Mouse (Mus musculus): ENCODE measurements around the gene Taf8. TPM values are rescaled to one million over a fixed set of nuclear protein-coding genes. Genes with fewer than 3 reads are reported as not detected.

Taf8 gene
- polyA plus RNA-seq, 1 experiment from 2014 or later, result 19.5 TPM

GRCm38 (mm10) chr17:47472435-47473350, 29.4 kb downstream of the Taf8 start:
- no peak overlapping the region for H3K27ac ChIP-seq (replicated peaks; ENCODE audit: low read depth, low read length)
- peaks cover 6% of the 10 kb centered on the region for H3K4me1 ChIP-seq (ENCODE audit: control insufficient read depth, insufficient read depth, low read length)
- H3K4me2 ChIP-seq (ENCODE audit: low read depth, low read length), result no peak overlapping the region
- ATAC-seq (ENCODE audit: low read depth) (no peak), DNase-seq (ENCODE audit: low spot score) (no peak)
- peaks cover 19% of the 10 kb centered on the region for H3K27me3 ChIP-seq (replicated peaks; ENCODE audit: control insufficient read depth, insufficient read depth, low read length)
- no peaks in the 10 kb centered on the region for H3K36me3 ChIP-seq (ENCODE audit: control insufficient read depth, insufficient read depth, low read length)
- no peak overlapping the region for H3K4me3 ChIP-seq (ENCODE audit: low read depth, low read length)
- 35% methylated on average over 15 of the region's 15 CpGs for WGBS
- no peaks in the 10 kb centered on the region for H3K9me3 ChIP-seq (ENCODE audit: control insufficient read depth, low read length)
- H3K9ac ChIP-seq (ENCODE audit: low read depth, low read length), result no peak overlapping the region

GRCm38 (mm10) chr17:47470686-47471085, 31.4 kb downstream of the Taf8 start:
- H3K27ac ChIP-seq (replicated peaks; ENCODE audit: low read depth, low read length), result peak overlapping the region; percentile 28; the same call in 1 of the 2 replicates
- WGBS, result 61% methylated on average over 5 of the region's 5 CpGs
- peaks cover 6% of the 10 kb centered on the region for H3K4me1 ChIP-seq (ENCODE audit: control insufficient read depth, insufficient read depth, low read length)
- no peak overlapping the region for H3K9ac ChIP-seq (ENCODE audit: low read depth, low read length)
- no peaks in the 10 kb centered on the region for H3K36me3 ChIP-seq (ENCODE audit: control insufficient read depth, insufficient read depth, low read length)
- ATAC-seq (ENCODE audit: low read depth) (peak; percentile 67; the same call in 1 of the 2 replicates), DNase-seq (ENCODE audit: low spot score) (peak; percentile 80)
- H3K4me3 ChIP-seq (ENCODE audit: low read depth, low read length), result no peak overlapping the region
- H3K4me2 ChIP-seq (ENCODE audit: low read depth, low read length), result no peak overlapping the region
- H3K9me3 ChIP-seq (ENCODE audit: control insufficient read depth, low read length), result no peaks in the 10 kb centered on the region
- H3K27me3 ChIP-seq (replicated peaks; ENCODE audit: control insufficient read depth, insufficient read depth, low read length), result peaks cover 27% of the 10 kb centered on the region

- no peak for ATAC-seq (ENCODE audit: low read depth)
- no peak overlapping the region for H3K27ac ChIP-seq (replicated peaks; ENCODE audit: low read depth, low read length)
- H3K36me3 ChIP-seq (ENCODE audit: control insufficient read depth, insufficient read depth, low read length), result no peaks in the 10 kb centered on the region
- no peak overlapping the region for H3K4me2 ChIP-seq (ENCODE audit: low read depth, low read length)
- WGBS, result 84% methylated on average over 4 of the region's 4 CpGs
- no peaks in the 10 kb centered on the region for H3K9me3 ChIP-seq (ENCODE audit: control insufficient read depth, low read length)
- H3K4me3 ChIP-seq (ENCODE audit: low read depth, low read length), result no peak overlapping the region
- peaks cover 27% of the 10 kb centered on the region for H3K27me3 ChIP-seq (replicated peaks; ENCODE audit: control insufficient read depth, insufficient read depth, low read length)
- H3K9ac ChIP-seq (ENCODE audit: low read depth, low read length), result no peak overlapping the region
- peaks cover 6% of the 10 kb centered on the region for H3K4me1 ChIP-seq (ENCODE audit: control insufficient read depth, insufficient read depth, low read length)
- no peak for DNase-seq (ENCODE audit: low spot score)
Measured at GRCm38 (mm10) chr17:47470121-47470520, 32.0 kb downstream of the Taf8 start.

GRCm38 (mm10) chr17:47469642-47470041, 32.5 kb downstream of the Taf8 start:
- Histone ChIP-seq H3K27me3 (replicated peaks; ENCODE audit: control insufficient read depth, insufficient read depth, low read length) (peaks cover 27% of the 10 kb centered on the region), H3K36me3 (ENCODE audit: control insufficient read depth, insufficient read depth, low read length) (no peaks in the 10 kb centered on the region), H3K4me3 (ENCODE audit: low read depth, low read length) (no peak overlapping the region), H3K9me3 (ENCODE audit: control insufficient read depth, low read length) (no peaks in the 10 kb centered on the region), H3K4me1 (ENCODE audit: control insufficient read depth, insufficient read depth, low read length) (peaks cover 6% of the 10 kb centered on the region), H3K27ac (replicated peaks; ENCODE audit: low read depth, low read length) (no peak overlapping the region), H3K4me2 (ENCODE audit: low read depth, low read length) (no peak overlapping the region), H3K9ac (ENCODE audit: low read depth, low read length) (no peak overlapping the region)
- WGBS, result 86% methylated on average over 4 of the region's 4 CpGs
- no peak for ATAC-seq (ENCODE audit: low read depth)
- DNase-seq (ENCODE audit: low spot score), result no peak

GRCm38 (mm10) chr17:47468466-47468865, 33.6 kb downstream of the Taf8 start:
- no peaks in the 10 kb centered on the region for H3K36me3 ChIP-seq (ENCODE audit: control insufficient read depth, insufficient read depth, low read length)
- no peak for DNase-seq (ENCODE audit: low spot score)
- ATAC-seq (ENCODE audit: low read depth), result no peak
- H3K4me2 ChIP-seq (ENCODE audit: low read depth, low read length), result peak overlapping the region; percentile 45
- no peaks in the 10 kb centered on the region for H3K9me3 ChIP-seq (ENCODE audit: control insufficient read depth, low read length)
- WGBS, result 17% methylated on average over 18 of the region's 34 CpGs
- H3K27ac ChIP-seq (replicated peaks; ENCODE audit: low read depth, low read length), result no peak overlapping the region
- H3K9ac ChIP-seq (ENCODE audit: low read depth, low read length), result peak overlapping the region; percentile 16; the same call in 1 of the 2 replicates
- H3K27me3 ChIP-seq (replicated peaks; ENCODE audit: control insufficient read depth, insufficient read depth, low read length), result peaks cover 27% of the 10 kb centered on the region
- peaks cover 6% of the 10 kb centered on the region for H3K4me1 ChIP-seq (ENCODE audit: control insufficient read depth, insufficient read depth, low read length)
- peak overlapping the region; percentile 29 for H3K4me3 ChIP-seq (ENCODE audit: low read depth, low read length)

DNA sequence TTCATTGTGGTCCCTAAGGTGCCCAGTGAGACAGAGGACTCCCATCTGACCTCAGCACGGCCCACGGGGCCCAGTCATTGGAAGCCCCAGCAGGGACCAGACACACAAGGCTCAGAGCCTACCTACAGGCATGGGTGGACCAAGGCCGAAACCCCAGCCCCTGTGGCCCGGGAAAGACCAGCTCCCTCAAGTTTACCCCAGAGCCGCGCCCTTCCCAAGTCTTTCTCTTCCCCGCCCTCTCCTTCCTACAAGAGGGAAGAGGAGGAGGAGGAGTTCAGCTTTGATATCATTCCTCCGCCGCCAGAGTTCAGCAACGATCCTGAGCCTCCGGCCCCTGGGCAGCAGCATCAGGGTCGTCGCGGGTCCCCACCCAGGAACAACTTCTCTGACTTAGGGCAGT, 34.0 kb downstream of the Taf8 start:
- WGBS, result 34% methylated on average over 13 of the region's 14 CpGs

DNA sequence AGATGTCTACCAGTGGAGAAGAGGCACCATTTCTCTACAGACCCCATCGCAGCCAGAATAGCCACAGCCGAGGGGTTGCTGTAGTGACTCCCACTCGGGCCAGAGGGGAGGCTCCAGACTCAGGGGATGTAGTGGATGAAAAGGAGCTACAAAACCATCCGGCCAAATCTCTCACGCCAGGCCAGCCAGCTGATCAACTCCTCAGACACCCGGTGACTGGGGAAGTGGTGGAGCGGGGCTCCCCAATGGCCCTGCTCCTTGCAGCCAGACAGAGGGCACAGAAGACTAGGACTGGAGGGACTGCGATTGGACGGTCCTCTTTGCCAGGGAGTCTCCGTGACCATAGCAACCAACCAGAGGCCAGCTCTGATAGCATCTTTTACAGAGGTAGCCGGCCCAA, 34.4 kb downstream of the Taf8 start:
- Histone ChIP-seq H3K9ac (ENCODE audit: low read depth, low read length) (no peak overlapping the region), H3K36me3 (ENCODE audit: control insufficient read depth, insufficient read depth, low read length) (no peaks in the 10 kb centered on the region), H3K4me3 (ENCODE audit: low read depth, low read length) (no peak overlapping the region), H3K4me1 (ENCODE audit: control insufficient read depth, insufficient read depth, low read length) (peaks cover 6% of the 10 kb centered on the region), H3K27me3 (replicated peaks; ENCODE audit: control insufficient read depth, insufficient read depth, low read length) (peaks cover 27% of the 10 kb centered on the region), H3K9me3 (ENCODE audit: control insufficient read depth, low read length) (no peaks in the 10 kb centered on the region), H3K4me2 (ENCODE audit: low read depth, low read length) (no peak overlapping the region), H3K27ac (replicated peaks; ENCODE audit: low read depth, low read length) (no peak overlapping the region)
- DNase-seq (ENCODE audit: low spot score) (no peak), ATAC-seq (ENCODE audit: low read depth) (no peak)
- 72% methylated on average over 11 of the region's 11 CpGs for WGBS

More for the DNA sequence above, 34.0 kb downstream of the Taf8 start:
- Histone ChIP-seq H3K4me3 (ENCODE audit: low read depth, low read length) (peak overlapping the region; percentile 29), H3K9ac (ENCODE audit: low read depth, low read length) (peak overlapping the region; percentile 16; the same call in 1 of the 2 replicates), H3K9me3 (ENCODE audit: control insufficient read depth, low read length) (no peaks in the 10 kb centered on the region), H3K27me3 (replicated peaks; ENCODE audit: control insufficient read depth, insufficient read depth, low read length) (peaks cover 27% of the 10 kb centered on the region), H3K36me3 (ENCODE audit: control insufficient read depth, insufficient read depth, low read length) (no peaks in the 10 kb centered on the region), H3K4me2 (ENCODE audit: low read depth, low read length) (peak overlapping the region; percentile 45), H3K4me1 (ENCODE audit: control insufficient read depth, insufficient read depth, low read length) (peaks cover 6% of the 10 kb centered on the region), H3K27ac (replicated peaks; ENCODE audit: low read depth, low read length) (no peak overlapping the region)
- ATAC-seq (ENCODE audit: low read depth) (no peak), DNase-seq (ENCODE audit: low spot score) (no peak)

- Histone ChIP-seq H3K27me3 (replicated peaks; ENCODE audit: control insufficient read depth, insufficient read depth, low read length) (peaks cover 27% of the 10 kb centered on the region), H3K9me3 (ENCODE audit: control insufficient read depth, low read length) (no peaks in the 10 kb centered on the region), H3K4me2 (ENCODE audit: low read depth, low read length) (no peak overlapping the region), H3K27ac (replicated peaks; ENCODE audit: low read depth, low read length) (no peak overlapping the region), H3K9ac (ENCODE audit: low read depth, low read length) (no peak overlapping the region), H3K4me3 (ENCODE audit: low read depth, low read length) (no peak overlapping the region), H3K4me1 (ENCODE audit: control insufficient read depth, insufficient read depth, low read length) (peaks cover 6% of the 10 kb centered on the region), H3K36me3 (ENCODE audit: control insufficient read depth, insufficient read depth, low read length) (no peaks in the 10 kb centered on the region)
- ATAC-seq (ENCODE audit: low read depth) (no peak), DNase-seq (ENCODE audit: low spot score) (no peak)
- 21% methylated on average over 7 of the region's 9 CpGs for WGBS
Measured at GRCm38 (mm10) chr17:47466284-47466683, 35.8 kb downstream of the Taf8 start.

Measured in embryonic facial prominence, embryonic 14.5 days (tissue).